8 mouse cellular contexts compared by ENCODE assay signal in genomic region chr8:60992910-60993638, GRCm38 (mm10). TPM values are rescaled to one million over a fixed set of nuclear protein-coding genes. Genes with fewer than 3 reads are reported as not detected.
A peak's percentile ranks its signal among the peaks of the same experiment; 100 is the strongest.
DNase-seq lines count a peak whose midpoint lies in the region; ATAC-seq and TF ChIP-seq lines count a peak whose summit lies in the region.

TSS of gene Nek1 (plus strand) at chr8:60993195.

- intact Hi-C loops in gastrocnemius, adult 2 months (cut with DNase I): loop anchor here (1.0 kb wide), 1 partner anchor 494 kb away; the partner anchor contains the start of gene Cbr4
- intact Hi-C loops in left cerebral cortex, adult 2 months (cut with DNase I): loop anchor here (1.0 to 5.0 kb wide), 3 partner anchors 10 to 494 kb away; partner anchors contain the start of genes Cbr4, Clcn3 and Sh3rf1

- DNase-seq in ZHBTc4 (ENCODE audit: low read depth, low spot score): peak; percentile 98
- DNase-seq in gastrocnemius, adult 2 months: peak; percentile 99
- DNase-seq in hindbrain, postnatal 0 days (ENCODE audit: low spot score): peak; percentile 98
- DNase-seq in left cerebral cortex, adult 2 months (ENCODE audit: extremely low spot score in 1 of 2, low spot score in 2 of 2): peak; percentile 97 to 98
- peak; percentile 96 to 98 for DNase-seq in right cerebral cortex, adult 2 months (ENCODE audit: low spot score in 2 of 2)
- DNase-seq in urinary bladder, postnatal 14 days (ENCODE audit: low spot score): peak; percentile 98

- H3K4me1 ChIP-seq in hindbrain, postnatal 0 days (ENCODE audit: insufficient read depth, low read length): 0 out of 2 replicates have a peak, but pooled peaks cover 7% of the 10 kb centered on the region

- no peaks in the 10 kb centered on the region for H3K9me3 ChIP-seq in hindbrain, postnatal 0 days (ENCODE audit: low read length)

- H3K27me3 ChIP-seq in hindbrain, postnatal 0 days (ENCODE audit: insufficient read depth, low read length): no peaks in the 10 kb centered on the region

- peak; percentile 84 for ATAC-seq in common myeloid progenitor, adult 5-6 weeks (replicated peaks; ENCODE audit: low read depth, poor library complexity, severe bottlenecking)
- ATAC-seq in hindbrain, postnatal 0 days: peak; percentile 98
- peak; percentile 91 for ATAC-seq in megakaryocyte, adult 5-6 weeks (ENCODE audit: poor library complexity, severe bottlenecking)

- H3K4me3 ChIP-seq in gastrocnemius, adult 2 months: peak within 1 kb of the TSS; percentile 92
- H3K4me3 ChIP-seq in hindbrain, postnatal 0 days (ENCODE audit: low read length): peak within 1 kb of the TSS; percentile 91
- H3K4me3 ChIP-seq in left cerebral cortex, adult 2 months: peak within 1 kb of the TSS; percentile 82

- H3K9ac ChIP-seq in hindbrain, postnatal 0 days (replicated peaks; ENCODE audit: low read length): peak within 1 kb of the TSS; percentile 72

- peak within 1 kb of the TSS; percentile 88 for H3K4me2 ChIP-seq in hindbrain, postnatal 0 days (ENCODE audit: low read depth, low read length)

- WGBS in hindbrain, postnatal 0 days: under 1% methylated on average over 57 of the region's 57 CpGs

- H3K27ac ChIP-seq in gastrocnemius, adult 2 months: peak within 1 kb of the TSS; percentile 93
- peak within 1 kb of the TSS; percentile 89 for H3K27ac ChIP-seq in hindbrain, postnatal 0 days
- H3K27ac ChIP-seq in left cerebral cortex, adult 2 months: peak within 1 kb of the TSS; percentile 91

- no peaks in the 10 kb centered on the region for H3K36me3 ChIP-seq in hindbrain, postnatal 0 days (ENCODE audit: insufficient read depth, low read length)

- no peak for TF ChIP-seq CTCF in gastrocnemius, adult 2 months (IDR thresholded peaks at IDR 0.05)
- no peak; the same call in 1 of the 2 replicates for TF ChIP-seq CTCF in hindbrain, postnatal 0 days (IDR thresholded peaks at IDR 0.05; ENCODE audit: low read depth)
- no peak for TF ChIP-seq CTCF in left cerebral cortex, adult 2 months (IDR thresholded peaks at IDR 0.05)

RNA-seq across cellular contexts. Expression of gene Nek1, which starts in this region (rescaled TPM):
- total RNA-seq in common myeloid progenitor, adult 5-6 weeks (2017): 24.8 and 26.3 TPM in 2 replicates
- 1 to 10 TPM; 3.8 to 4.7 TPM for total RNA-seq in gastrocnemius, adult 2 months (2021)
- 8.0 and 19.0 TPM in 2 replicates for total RNA-seq in hindbrain, postnatal 0 days (2014; rRNA removed)
- polyA plus RNA-seq in hindbrain, postnatal 0 days (2015; fragmentation: Nextera tagmentation; extraction: Ambion mirVana): 21.9 and 23.9 TPM in 2 replicates
- 10 to 100 TPM; 29.9 to 31.8 TPM for total RNA-seq in left cerebral cortex, adult 2 months (2021)
- 4.4 and 5.4 TPM in 2 replicates for total RNA-seq in megakaryocyte, adult 5-6 weeks (2015)
- 6.2 and 6.4 TPM in 2 replicates for total RNA-seq in megakaryocyte, adult 5-6 weeks (2017)

Comparison
In these comparisons a context has a peak if more than half of its experiments do, and no peak if none do; other contexts are left out.
1. Peak in every context shown above with its lines: DNase-seq, ATAC-seq, H3K4me3 ChIP-seq and H3K27ac ChIP-seq.